14 mouse cellular contexts compared by ENCODE assay signal in genomic region chr1:75517984-75518383, GRCm38 (mm10). TPM values are rescaled to one million over a fixed set of nuclear protein-coding genes. Genes with fewer than 3 reads are reported as not detected.
A peak's percentile ranks its signal among the peaks of the same experiment; 100 is the strongest.
DNase-seq lines count a peak whose midpoint lies in the region; ATAC-seq lines count a peak whose summit lies in the region.
"Had no signal": no experiment of that assay in that cellular context is flagged by ENCODE, and none has a peak within 500 bp of the region (broad histone marks: within the 10 kb centered on the region; RNA-seq: fewer than 3 reads in every experiment).

No protein-coding gene starts in this region.

- H3K9me3 ChIP-seq in kidney, embryonic 15.5 days (replicated peaks) = no peaks in the 10 kb centered on the region
- H3K9me3 ChIP-seq in embryonic facial prominence, embryonic 11.5 days (replicated peaks; ENCODE audit: control insufficient read depth, low read length) = no peaks in the 10 kb centered on the region
- H3K9me3 ChIP-seq in limb, embryonic 15.5 days = no peaks in the 10 kb centered on the region

- H3K4me1 ChIP-seq in kidney, embryonic 15.5 days = peaks cover 30% of the 10 kb centered on the region
- H3K4me1 ChIP-seq in embryonic facial prominence, embryonic 11.5 days (ENCODE audit: control insufficient read depth, insufficient read depth, low read length) = no peaks in the 10 kb centered on the region
- peaks cover 27% of the 10 kb centered on the region for H3K4me1 ChIP-seq in limb, embryonic 15.5 days

- no peak overlapping the region for H3K9ac ChIP-seq in kidney, embryonic 15.5 days
- H3K9ac ChIP-seq in embryonic facial prominence, embryonic 11.5 days (replicated peaks; ENCODE audit: low read length) = no peak overlapping the region
- H3K9ac ChIP-seq in limb, embryonic 15.5 days = no peak overlapping the region
- H3K9ac ChIP-seq: liver, embryonic 14.5 days had no signal

- no peak overlapping the region for H3K4me2 ChIP-seq in kidney, embryonic 15.5 days
- H3K4me2 ChIP-seq in embryonic facial prominence, embryonic 11.5 days (ENCODE audit: low read depth, low read length) = no peak overlapping the region
- H3K4me2 ChIP-seq in limb, embryonic 15.5 days = no peak overlapping the region

- peak overlapping the region; percentile 64 for H3K27ac ChIP-seq in kidney, embryonic 15.5 days
- no peak overlapping the region for H3K27ac ChIP-seq in embryonic facial prominence, embryonic 11.5 days (replicated peaks; ENCODE audit: low read depth, low read length)
- peak overlapping the region; percentile 76 for H3K27ac ChIP-seq in limb, embryonic 15.5 days
- H3K27ac ChIP-seq: liver, embryonic 14.5 days had no signal

- no peak for DNase-seq in kidney, postnatal 14 days
- DNase-seq in ES-CJ7 (ENCODE audit: low read depth, low spot score) = peak; percentile 96
- peak; percentile 12 for DNase-seq in embryonic facial prominence, embryonic 11.5 days (ENCODE audit: low spot score)
- DNase-seq in adrenal gland, adult 2 months = no peak
- no peak for DNase-seq in adrenal gland, postnatal 4 days (ENCODE audit: low spot score in 2 of 2)
- DNase-seq: adrenal gland, postnatal 25 days; cerebellum, postnatal 36 days; gastrocnemius, postnatal 25 days had no signal

- no peaks in the 10 kb centered on the region for H3K36me3 ChIP-seq in kidney, embryonic 15.5 days
- H3K36me3 ChIP-seq in embryonic facial prominence, embryonic 11.5 days (replicated peaks; ENCODE audit: control insufficient read depth, insufficient read depth, low read depth, low read length) = no peaks in the 10 kb centered on the region
- H3K36me3 ChIP-seq in limb, embryonic 15.5 days = no peaks in the 10 kb centered on the region

- 69% methylated on average over 3 of the region's 4 CpGs for WGBS in kidney, embryonic 15.5 days
- WGBS in embryonic facial prominence, embryonic 11.5 days = 48% methylated on average over 4 of the region's 4 CpGs
- 58% methylated on average over 4 of the region's 4 CpGs for WGBS in limb, embryonic 15.5 days

- no peaks in the 10 kb centered on the region for H3K27me3 ChIP-seq in kidney, embryonic 15.5 days
- H3K27me3 ChIP-seq in embryonic facial prominence, embryonic 11.5 days (ENCODE audit: control insufficient read depth, insufficient read depth, low read length) = no peaks in the 10 kb centered on the region
- H3K27me3 ChIP-seq in limb, embryonic 15.5 days = no peaks in the 10 kb centered on the region

- ATAC-seq in kidney, embryonic 15.5 days (replicated peaks; ENCODE audit: low FRiP score) = no peak
- no peak for ATAC-seq in embryonic facial prominence, embryonic 11.5 days (replicated peaks; ENCODE audit: insufficient number of reproducible peaks, low FRiP score, low TSS enrichment, low read depth)
- no peak for ATAC-seq in limb, embryonic 15.5 days (ENCODE audit: insufficient number of reproducible peaks, low FRiP score, low TSS enrichment, low read depth)
- ATAC-seq: hindbrain, embryonic 16.5 days had no signal

- H3K4me3 ChIP-seq in kidney, embryonic 15.5 days (replicated peaks) = no peak overlapping the region
- no peak overlapping the region for H3K4me3 ChIP-seq in embryonic facial prominence, embryonic 11.5 days (ENCODE audit: low read depth, low read length)
- H3K4me3 ChIP-seq in limb, embryonic 15.5 days = no peak overlapping the region

RNA-seq across cellular contexts. Expression of gene Stk11ip, which starts 3.3 kb away (rescaled TPM):
- polyA plus RNA-seq in kidney, embryonic 15.5 days (2015; fragmentation: Nextera tagmentation; extraction: Ambion mirVana) = 25.1 and 26.5 TPM in 2 replicates
- polyA plus RNA-seq in embryonic facial prominence, embryonic 11.5 days (2014; fragmentation: Nextera tagmentation; extraction: Ambion mirVana) = 11.4 and 14.2 TPM in 2 replicates
- 19.9 and 20.2 TPM in 2 replicates for polyA plus RNA-seq in limb, embryonic 15.5 days (2015; fragmentation: Nextera tagmentation; extraction: Ambion mirVana)
- total RNA-seq in adrenal gland, adult 2 months (2021) = 10 to 100 TPM; 16.6 to 19.3 TPM
- 59.5 and 66.7 TPM in 2 replicates for polyA plus RNA-seq in adrenal gland, adult 2 months (2012; rRNA removed)
- total RNA-seq in adrenal gland, postnatal 4 days (2021) = 10 to 100 TPM; 38.1 to 38.4 TPM

RNA-seq across cellular contexts. Expression of gene Inha, which starts 11.1 kb away (rescaled TPM):
- 6.0 and 11.2 TPM in 2 replicates for polyA plus RNA-seq in kidney, embryonic 15.5 days (2015; fragmentation: Nextera tagmentation; extraction: Ambion mirVana)
- 1.5 and 1.9 TPM in 2 replicates for polyA plus RNA-seq in embryonic facial prominence, embryonic 11.5 days (2014; fragmentation: Nextera tagmentation; extraction: Ambion mirVana)
- 11.2 and 12.2 TPM in 2 replicates for polyA plus RNA-seq in limb, embryonic 15.5 days (2015; fragmentation: Nextera tagmentation; extraction: Ambion mirVana)
- total RNA-seq in adrenal gland, adult 2 months (2021) = 10 to 100 TPM; 15.0 to 38.5 TPM
- 193 and 227 TPM in 2 replicates for polyA plus RNA-seq in adrenal gland, adult 2 months (2012; rRNA removed)
- 10 to 100 TPM; 71.4 to 80.6 TPM for total RNA-seq in adrenal gland, postnatal 4 days (2021)
- total RNA-seq: CH12.LX had no signal

RNA-seq across cellular contexts. Expression of gene Obsl1, which starts 11.7 kb away (rescaled TPM):
- polyA plus RNA-seq in kidney, embryonic 15.5 days (2015; fragmentation: Nextera tagmentation; extraction: Ambion mirVana) = 67.2 and 80.1 TPM in 2 replicates
- 52.4 and 54.2 TPM in 2 replicates for polyA plus RNA-seq in embryonic facial prominence, embryonic 11.5 days (2014; fragmentation: Nextera tagmentation; extraction: Ambion mirVana)
- polyA plus RNA-seq in limb, embryonic 15.5 days (2015; fragmentation: Nextera tagmentation; extraction: Ambion mirVana) = 83.7 and 90.9 TPM in 2 replicates
- 10 to 100 TPM; 35.9 to 56.6 TPM for total RNA-seq in adrenal gland, adult 2 months (2021)
- polyA plus RNA-seq in adrenal gland, adult 2 months (2012; rRNA removed) = 81.5 and 101 TPM in 2 replicates
- 100 to 1,000 TPM; 241 to 242 TPM for total RNA-seq in adrenal gland, postnatal 4 days (2021)

RNA-seq across cellular contexts. Expression of gene Slc4a3, which starts 28.1 kb away (rescaled TPM):
- polyA plus RNA-seq in kidney, embryonic 15.5 days (2015; fragmentation: Nextera tagmentation; extraction: Ambion mirVana) = 20.9 and 22.5 TPM in 2 replicates
- polyA plus RNA-seq in embryonic facial prominence, embryonic 11.5 days (2014; fragmentation: Nextera tagmentation; extraction: Ambion mirVana) = 7.5 and 7.6 TPM in 2 replicates
- 24.1 and 24.8 TPM in 2 replicates for polyA plus RNA-seq in limb, embryonic 15.5 days (2015; fragmentation: Nextera tagmentation; extraction: Ambion mirVana)
- total RNA-seq in adrenal gland, adult 2 months (2021) = 100 to 1,000 TPM in 1 of 2 experiments, 10 to 100 TPM in 1; 90.4 to 111 TPM
- polyA plus RNA-seq in adrenal gland, adult 2 months (2012; rRNA removed) = 340 and 381 TPM in 2 replicates
- total RNA-seq in adrenal gland, postnatal 4 days (2021) = 100 to 1,000 TPM; 136 to 143 TPM
- total RNA-seq: megakaryocyte-erythroid progenitor cell, adult 5-6 weeks had no signal

RNA-seq across cellular contexts. Expression of gene Tmem198, which starts 38.7 kb away (rescaled TPM):
- 0.63 and 1.2 TPM in 2 replicates for polyA plus RNA-seq in kidney, embryonic 15.5 days (2015; fragmentation: Nextera tagmentation; extraction: Ambion mirVana)
- polyA plus RNA-seq in embryonic facial prominence, embryonic 11.5 days (2014; fragmentation: Nextera tagmentation; extraction: Ambion mirVana) = 0.98 and 1.6 TPM in 2 replicates
- polyA plus RNA-seq in limb, embryonic 15.5 days (2015; fragmentation: Nextera tagmentation; extraction: Ambion mirVana) = 0.74 and 0.79 TPM in 2 replicates
- 1 to 10 TPM; 2.5 to 2.8 TPM for total RNA-seq in adrenal gland, adult 2 months (2021)
- 15.0 and 17.4 TPM in 2 replicates for polyA plus RNA-seq in adrenal gland, adult 2 months (2012; rRNA removed)
- total RNA-seq in adrenal gland, postnatal 4 days (2021) = 1 to 10 TPM; 4.0 to 5.0 TPM
- total RNA-seq: megakaryocyte-erythroid progenitor cell, adult 5-6 weeks had no signal

Comparison
In these comparisons a context has a peak if more than half of its experiments do, and no peak if none do; other contexts are left out.
1. DNase-seq: peak in ES-CJ7 (single experiment) and embryonic facial prominence, embryonic 11.5 days (single experiment); none in kidney, postnatal 14 days (single experiment), adrenal gland, adult 2 months (single experiment) and adrenal gland, postnatal 4 days (0 of 2).
2. RNA of gene Inha, which starts 11.1 kb away (polyA plus RNA-seq): 193 to 227 TPM in adrenal gland, adult 2 months; 11.2 to 12.2 TPM in limb, embryonic 15.5 days, 6.0 to 11.2 TPM in kidney, embryonic 15.5 days and 1.5 to 1.9 TPM in embryonic facial prominence, embryonic 11.5 days; every median in the first group is over 10 times any median in the second.